Mouse (Mus musculus): Measurements from ENCODE around the gene Klk11.

DNA sequence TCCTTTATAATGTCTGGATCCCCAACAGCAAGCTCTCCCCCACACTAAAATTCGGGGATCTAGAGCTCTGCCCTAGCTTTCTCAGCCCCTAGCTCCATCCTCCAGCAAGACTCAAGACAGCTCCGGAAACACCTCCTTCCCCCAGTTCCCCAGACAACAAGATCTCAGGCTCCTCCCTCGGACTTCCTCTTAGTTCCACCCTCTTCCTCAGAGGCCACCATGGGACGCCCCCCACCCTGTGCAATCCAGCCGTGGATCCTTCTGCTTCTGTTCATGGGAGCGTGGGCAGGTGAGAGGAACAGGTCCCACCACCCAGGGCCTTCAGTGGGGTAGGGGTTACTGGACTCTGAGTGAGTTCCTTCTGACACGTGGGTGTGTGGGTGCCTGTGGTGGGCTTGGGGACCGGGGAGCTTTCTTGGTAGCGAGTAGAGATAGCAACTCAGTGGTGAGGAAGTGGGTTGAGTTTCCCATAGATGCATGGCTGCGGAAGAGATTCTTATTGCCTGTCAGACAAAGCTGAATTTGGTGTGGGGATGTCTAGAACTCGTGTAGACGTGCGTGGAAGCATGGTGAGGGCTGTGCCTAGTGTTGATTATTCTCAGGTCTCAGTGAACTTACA, 23.5 kb downstream of the Klk11 start:
- TF ChIP-seq CTCF (IDR thresholded peaks at IDR 0.05 in 2 of 3, conservative IDR thresholded peaks at IDR 0.05 in 1 of 3; ENCODE audit: control insufficient read depth in 1 of 3, insufficient read depth in 1 of 3, low read depth in 2 of 3, low read length in 3 of 3, poor library complexity in 1 of 3, severe bottlenecking in 1 of 3): no peak
- no peak for TF ChIP-seq EP300 (IDR thresholded peaks at IDR 0.05; ENCODE audit: low read depth in 1 of 2, low read length in 2 of 2)
- TF ChIP-seq NELFE (IDR thresholded peaks at IDR 0.05; ENCODE audit: low read depth, low read length): no peak
- no peak for TF ChIP-seq GATA1 (IDR thresholded peaks at IDR 0.05; ENCODE audit: low read depth, low read length)
